Mouse (Mus musculus) neural tube, embryonic 12.5 days (tissue): ENCODE results near the gene Agrp. TPM values are rescaled to one million over a fixed set of nuclear protein-coding genes. Genes with fewer than 3 reads are reported as not detected.
"Not testable (repeated sequence)": the region's sequence is repeated elsewhere in the genome, so short reads cannot be mapped to it uniquely, and the experiment has no call there.

ENCODE experiments used
- ATAC-seq: fragments of 200-750 bp; cut with Nextera tagmentation; 2 replicates; pipeline ENCODE4 v1.8.0; 2017; ENCODE audit warnings: low read depth, mild to moderate bottlenecking, moderate TSS enrichment, moderate library complexity; ENCODE audit not compliant: low FRiP score
- H3K27ac ChIP-seq: fragments of 300-500 bp; sonication (generic); 2 replicates; pipeline ENCODE4 v1.5.1; 2016
- H3K27me3 ChIP-seq: fragments of 300-500 bp; sonication (generic); replicated peaks from 2 replicates; pipeline ENCODE4 v1.6.1; 2016; ENCODE audit warnings: mild to moderate bottlenecking
- H3K36me3 ChIP-seq: fragments of 300-500 bp; sonication (generic); 2 replicates; pipeline ENCODE4 v1.6.1; 2016; ENCODE audit warnings: mild to moderate bottlenecking
- H3K4me1 ChIP-seq: fragments of 300-500 bp; sonication (generic); 2 replicates; pipeline ENCODE4 v1.6.1; 2016
- H3K4me2 ChIP-seq: fragments of 300-500 bp; sonication (generic); replicated peaks from 2 replicates; pipeline ENCODE4 v1.6.1; 2016; ENCODE audit warnings: mild to moderate bottlenecking
- H3K4me3 ChIP-seq: fragments of 300-500 bp; sonication (generic); 2 replicates; pipeline ENCODE4 v1.5.1; 2016
- H3K9ac ChIP-seq: fragments of 300-500 bp; sonication (generic); 2 replicates; pipeline ENCODE4 v1.6.1; 2016; ENCODE audit warnings: mild to moderate bottlenecking
- H3K9me3 ChIP-seq: fragments of 300-500 bp; sonication (generic); 2 replicates; pipeline ENCODE4 v1.6.1; 2016; ENCODE audit warnings: mild to moderate bottlenecking
- WGBS: fragments of 180-500 bp; shearing (Covaris S2); methylation state at CpG from one replicate; pipeline ENCODE4 v1.1.7; 2016; 5-methylcytosine and 5-hydroxymethylcytosine counted together
- polyA plus RNA-seq: library from polyadenylated mRNA; unstranded; fragments of >200 nt; fragmentation: Nextera tagmentation; extraction: Ambion mirVana; gene quantifications from 2 replicates; pipeline ENCODE4 v1.2.1, GENCODE M21; 2016

The Agrp gene
- polyA plus RNA-seq, 1 experiment from 2014 or later: 1.5 TPM

DNA sequence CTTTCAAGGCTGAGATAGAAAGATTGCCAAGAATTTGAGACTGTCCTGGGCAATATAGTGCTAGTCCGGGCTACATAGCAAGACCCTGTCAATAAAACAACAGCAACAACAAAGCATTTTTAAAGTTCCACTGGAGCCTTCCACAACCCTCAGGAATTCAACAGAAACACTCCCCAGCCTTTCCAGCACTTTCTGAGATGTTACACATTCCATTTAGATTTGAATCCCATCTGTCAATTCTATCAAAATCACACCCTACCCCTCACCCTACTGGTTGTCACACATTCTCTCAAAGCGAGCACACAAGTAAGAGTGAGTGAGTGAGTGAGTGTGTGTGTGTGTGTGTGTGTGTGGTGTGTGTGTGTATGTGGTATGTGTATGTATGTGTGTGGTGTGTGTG, 44.8 kb downstream of the Agrp start:
- Histone ChIP-seq H3K9ac (no peak overlapping the region), H3K4me3 (no peak overlapping the region), H3K36me3 (no peaks in the 10 kb centered on the region), H3K27me3 (0 out of 2 replicates have a peak, but pooled peaks cover 8% of the 10 kb centered on the region), H3K4me2 (no peak overlapping the region), H3K27ac (no peak overlapping the region), H3K9me3 (no peaks in the 10 kb centered on the region), H3K4me1 (peaks cover 10% of the 10 kb centered on the region; the same call in 1 of the 2 replicates)
- 87% methylated on average over 2 of the region's 2 CpGs for WGBS
- no peak for ATAC-seq

DNA sequence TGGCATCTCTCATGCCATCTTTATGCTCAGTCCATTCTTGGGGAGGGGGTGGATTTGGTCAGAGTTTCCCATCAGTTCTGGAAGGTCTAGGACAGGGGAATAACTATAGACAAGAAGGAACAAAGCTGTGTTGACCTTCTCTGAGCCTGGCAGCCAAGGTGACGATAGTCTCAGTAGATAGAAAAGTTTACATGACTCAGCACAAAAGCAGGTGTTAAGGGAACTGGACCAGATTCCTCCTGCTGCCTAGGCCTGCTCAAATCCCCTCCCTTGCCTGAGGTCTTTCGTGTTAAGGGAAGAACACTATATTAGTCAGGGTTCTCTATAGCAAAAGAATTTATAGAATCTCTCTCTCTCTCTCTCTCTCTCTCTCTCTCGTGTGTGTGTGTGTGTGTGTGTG, 57.5 kb downstream of the Agrp start:
- Histone ChIP-seq H3K4me2 (no peak overlapping the region), H3K36me3 (no peaks in the 10 kb centered on the region), H3K4me1 (no peaks in the 10 kb centered on the region), H3K27me3 (no peaks in the 10 kb centered on the region), H3K9me3 (no peaks in the 10 kb centered on the region), H3K4me3 (no peak overlapping the region), H3K27ac (no peak overlapping the region), H3K9ac (no peak overlapping the region)
- WGBS: 67% methylated on average over 3 of the region's 3 CpGs
- no peak for ATAC-seq

DNA sequence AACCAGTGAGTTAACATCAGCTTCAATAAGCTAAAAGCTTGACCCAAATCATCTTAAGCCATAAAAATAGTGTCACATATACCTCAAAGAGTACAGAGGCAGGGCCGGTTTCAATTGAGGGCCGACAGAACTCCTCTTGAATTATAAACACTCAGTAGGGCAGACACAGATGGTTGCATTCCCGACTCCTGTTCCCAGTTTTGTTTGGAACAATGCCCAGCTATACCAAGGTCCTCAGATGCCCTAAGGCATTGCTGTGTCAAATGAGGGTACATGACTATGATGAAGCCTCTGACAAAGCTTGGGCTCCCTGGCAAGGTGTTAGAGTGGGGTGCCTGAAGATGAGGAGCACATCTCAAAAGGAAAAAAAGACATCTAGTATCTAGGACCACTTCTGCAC, 61.7 kb downstream of the Agrp start:
- no peak overlapping the region for H3K4me3 ChIP-seq
- WGBS: 63% methylated on average over 3 of the region's 3 CpGs
- no peaks in the 10 kb centered on the region for H3K36me3 ChIP-seq
- no peaks in the 10 kb centered on the region for H3K9me3 ChIP-seq
- H3K9ac ChIP-seq: no peak overlapping the region
- H3K4me2 ChIP-seq: no peak overlapping the region
- H3K27me3 ChIP-seq: no peaks in the 10 kb centered on the region
- no peak overlapping the region for H3K27ac ChIP-seq
- ATAC-seq: no peak
- H3K4me1 ChIP-seq: no peaks in the 10 kb centered on the region

DNA sequence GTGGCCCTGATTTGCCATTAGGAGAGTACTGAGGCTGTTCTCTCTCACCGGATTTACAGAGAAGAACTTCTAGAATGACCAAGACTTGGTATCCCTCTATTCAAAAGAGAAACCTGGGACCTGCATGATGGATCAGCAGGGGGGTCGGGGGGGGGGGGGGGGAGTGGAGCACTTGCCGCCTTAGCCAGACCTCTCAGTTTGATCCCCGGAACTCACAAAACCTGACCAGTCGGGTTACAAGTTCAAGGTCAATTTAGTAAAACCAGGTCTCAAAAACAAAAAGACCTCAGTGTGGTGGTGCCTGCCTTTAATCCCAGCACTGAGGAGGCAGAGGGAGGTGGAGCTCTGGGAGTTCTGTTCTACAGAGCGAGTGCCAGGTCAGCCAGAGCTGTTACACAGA, 62.5 kb downstream of the Agrp start:
- Histone ChIP-seq H3K4me1 (no peaks in the 10 kb centered on the region), H3K9ac (no peak overlapping the region), H3K4me2 (no peak overlapping the region), H3K27ac (no peak overlapping the region), H3K27me3 (no peaks in the 10 kb centered on the region), H3K9me3 (no peaks in the 10 kb centered on the region), H3K36me3 (no peaks in the 10 kb centered on the region), H3K4me3 (no peak overlapping the region)
- ATAC-seq: no peak
- 44% methylated on average over 6 of the region's 6 CpGs for WGBS

DNA sequence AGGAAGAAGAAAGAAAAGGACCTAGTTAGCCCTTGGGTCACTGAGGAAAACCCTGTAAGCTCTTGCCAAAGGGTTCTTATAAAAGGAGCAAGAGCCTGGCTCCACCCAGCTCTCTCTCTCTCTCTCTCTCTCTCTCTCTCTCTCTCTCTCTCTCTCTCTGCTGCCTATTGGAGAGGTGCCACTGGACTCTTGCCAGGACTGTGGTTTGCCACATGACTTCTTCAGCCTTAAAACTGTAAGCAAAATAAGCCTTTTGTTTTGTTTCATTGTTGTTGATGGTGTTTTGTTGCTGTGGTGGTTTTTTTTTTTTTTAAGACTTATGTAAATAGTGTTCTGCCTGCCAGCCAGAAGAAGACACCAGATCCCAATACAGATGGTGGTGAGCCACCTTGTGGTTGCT, 63.8 kb downstream of the Agrp start:
- H3K27ac ChIP-seq: no peak overlapping the region
- H3K4me1 ChIP-seq: no peaks in the 10 kb centered on the region
- ATAC-seq: no peak
- H3K9me3 ChIP-seq: no peaks in the 10 kb centered on the region
- H3K4me2 ChIP-seq: no peak overlapping the region
- H3K9ac ChIP-seq: no peak overlapping the region
- no peak overlapping the region for H3K4me3 ChIP-seq
- no peaks in the 10 kb centered on the region for H3K36me3 ChIP-seq
- H3K27me3 ChIP-seq: no peaks in the 10 kb centered on the region

DNA sequence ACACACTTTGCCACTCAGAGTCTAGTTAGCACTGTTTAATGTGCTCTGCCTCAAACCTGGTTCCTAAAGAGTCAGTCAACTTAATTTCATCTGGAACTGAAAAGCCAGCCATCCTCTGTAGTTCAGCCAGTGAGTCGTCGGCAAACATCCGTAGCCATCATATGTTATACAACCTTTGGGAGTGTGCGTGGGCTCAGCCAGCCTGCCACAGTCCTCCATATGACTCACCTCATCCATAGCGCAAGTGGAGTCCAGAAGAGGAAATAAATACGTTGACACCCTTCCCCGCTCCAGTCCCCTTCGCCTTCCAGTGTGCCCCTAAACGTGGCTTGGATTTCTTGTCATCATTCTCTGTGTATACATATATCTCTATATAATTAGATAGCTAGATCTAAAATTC, 65.4 kb downstream of the Agrp start:
- no peak for ATAC-seq
- no peaks in the 10 kb centered on the region for H3K9me3 ChIP-seq
- 93% methylated on average over 9 of the region's 9 CpGs for WGBS
- H3K4me1 ChIP-seq: peaks cover 7% of the 10 kb centered on the region
- no peak overlapping the region for H3K9ac ChIP-seq
- H3K4me3 ChIP-seq: no peak overlapping the region
- no peak overlapping the region for H3K27ac ChIP-seq
- H3K36me3 ChIP-seq: no peaks in the 10 kb centered on the region
- no peak overlapping the region for H3K4me2 ChIP-seq
- H3K27me3 ChIP-seq: no peaks in the 10 kb centered on the region

DNA sequence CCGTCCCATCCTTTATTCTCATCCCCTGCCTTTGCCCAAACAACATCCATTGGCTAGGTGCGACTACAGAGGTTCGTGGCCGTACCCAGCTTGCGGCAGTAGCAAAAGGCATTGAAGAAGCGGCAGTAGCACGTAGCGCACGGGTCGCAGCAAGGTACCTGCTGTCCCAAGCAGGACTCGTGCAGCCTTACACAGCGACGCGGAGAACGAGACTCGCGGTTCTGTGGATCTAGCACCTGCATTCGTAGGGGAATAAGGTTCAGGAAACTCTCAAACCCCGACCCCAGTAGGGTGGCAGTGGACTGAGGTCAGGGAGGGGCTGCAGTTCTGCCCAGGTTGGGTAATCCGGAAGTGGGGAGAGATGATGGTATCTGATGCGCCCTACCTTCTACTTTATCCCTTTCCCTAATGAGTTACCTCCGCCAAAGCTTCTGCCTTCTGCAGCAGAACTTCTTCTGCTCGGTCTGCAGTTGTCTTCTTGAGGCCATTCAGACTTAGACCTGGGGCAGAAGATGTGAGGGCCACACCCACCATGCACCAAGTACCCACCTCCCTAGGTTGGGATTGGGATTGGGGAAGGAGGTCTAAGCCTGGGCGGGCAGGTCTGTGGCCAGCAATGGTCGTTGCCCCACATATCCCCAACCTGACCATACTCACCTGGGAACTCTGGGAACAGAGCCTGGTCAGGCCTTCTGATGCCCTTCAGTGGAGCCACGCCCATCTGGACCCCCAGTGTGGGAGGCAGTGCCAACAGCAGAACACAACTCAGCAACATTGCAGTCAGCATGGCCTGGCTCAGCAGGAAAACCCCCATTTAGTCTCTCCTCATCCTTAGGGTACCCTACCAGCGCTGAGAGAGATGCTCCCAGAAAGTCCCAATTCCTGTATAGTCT, 70.2 kb downstream of the Agrp start:
- no peak overlapping the region for H3K27ac ChIP-seq
- WGBS: 29% methylated on average over 27 of the region's 27 CpGs

DNA sequence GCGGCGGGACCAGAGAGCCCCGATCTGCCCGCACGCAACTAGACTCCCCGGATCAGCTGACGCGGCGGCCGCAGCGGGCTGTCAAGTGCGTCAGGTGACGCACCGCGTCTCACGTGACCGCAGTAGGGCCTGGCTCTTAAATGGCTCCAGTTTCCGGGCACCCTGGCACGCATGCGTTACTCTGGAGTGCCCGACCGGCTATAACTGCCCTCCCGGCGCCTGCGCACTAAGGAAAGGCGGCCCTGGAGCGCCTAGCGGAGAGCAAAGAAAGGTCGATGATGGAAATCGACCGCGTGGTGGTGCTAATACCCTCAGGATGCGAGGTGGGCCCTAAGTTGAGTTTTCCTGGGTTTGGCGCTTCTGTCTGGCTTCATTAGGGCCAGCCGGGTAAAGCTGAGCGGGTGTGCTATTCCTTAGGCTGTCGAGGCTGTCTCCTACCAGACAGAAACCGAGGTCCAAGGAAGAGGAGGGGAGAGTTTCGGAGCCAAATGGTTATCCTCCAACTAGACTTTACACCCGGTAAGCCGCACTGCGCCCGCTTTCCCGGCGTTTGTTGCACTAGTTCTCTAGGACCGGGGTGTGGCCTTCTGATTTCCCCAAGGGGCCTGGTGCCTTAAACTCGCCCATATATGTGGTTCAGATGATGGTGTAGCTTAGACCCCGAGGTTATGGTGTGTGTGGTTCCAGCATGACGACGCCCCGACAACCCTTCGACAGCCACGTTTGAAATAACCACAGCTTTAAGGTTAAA, 71.1 kb downstream of the Agrp start, which contains the start of gene Atp6v0d1:
Gene Atp6v0d1, minus strand, starts transcription at position 96 of the 751 bp plus-strand sequence.
- peak; percentile 98 for ATAC-seq
- H3K4me2 ChIP-seq: peak within 1 kb of the TSS; percentile 87
- no peaks in the 10 kb centered on the region for H3K27me3 ChIP-seq
- peak within 1 kb of the TSS; percentile 81 for H3K4me3 ChIP-seq
- H3K9ac ChIP-seq: peak within 1 kb of the TSS; percentile 92
- no peaks in the 10 kb centered on the region for H3K9me3 ChIP-seq
- H3K36me3 ChIP-seq: no peaks in the 10 kb centered on the region
- H3K4me1 ChIP-seq: peaks cover 26% of the 10 kb centered on the region
- WGBS: 3% methylated on average over 52 of the region's 53 CpGs
- H3K27ac ChIP-seq: peak within 1 kb of the TSS; percentile 74

More for the DNA sequence above, 70.2 kb downstream of the Agrp start:
- peak overlapping the region; percentile 87 for H3K4me2 ChIP-seq
- peak overlapping the region; percentile 41 for H3K9ac ChIP-seq
- H3K4me1 ChIP-seq: peaks cover 26% of the 10 kb centered on the region
- no peaks in the 10 kb centered on the region for H3K9me3 ChIP-seq
- 0 out of 2 replicates have a peak, but pooled peaks have one; percentile 5 for ATAC-seq
- H3K36me3 ChIP-seq: no peaks in the 10 kb centered on the region
- peak overlapping the region; percentile 81 for H3K4me3 ChIP-seq
- no peaks in the 10 kb centered on the region for H3K27me3 ChIP-seq

DNA sequence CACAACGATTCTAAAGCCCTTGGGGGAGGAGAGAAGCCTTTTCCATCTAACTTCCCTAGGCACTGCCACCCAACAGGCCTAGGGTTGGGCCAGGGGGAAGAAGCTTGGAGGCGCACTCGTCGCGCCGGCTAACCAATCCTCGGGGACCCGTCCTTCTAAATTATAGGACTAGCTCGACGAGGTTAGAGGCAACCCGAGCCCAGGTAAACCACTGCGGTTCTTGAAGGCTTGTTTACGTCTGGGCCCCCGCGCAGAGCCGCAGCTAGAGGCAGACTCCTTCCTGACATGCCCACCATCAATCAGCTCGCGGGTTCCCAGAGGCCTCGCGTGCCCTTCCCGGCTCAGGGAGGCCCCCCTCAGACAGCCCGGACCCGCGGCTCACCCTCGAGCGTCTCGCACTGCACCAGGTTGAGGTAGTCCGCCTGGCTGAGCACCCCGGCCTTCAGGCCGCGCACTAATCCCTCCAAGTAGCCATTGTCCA, 71.8 kb downstream of the Agrp start:
- H3K4me3 ChIP-seq: peak overlapping the region; percentile 81
- ATAC-seq: peak; percentile 81
- peak overlapping the region; percentile 92 for H3K9ac ChIP-seq
- peak overlapping the region; percentile 74 for H3K27ac ChIP-seq
- H3K27me3 ChIP-seq: no peaks in the 10 kb centered on the region
- no peaks in the 10 kb centered on the region for H3K36me3 ChIP-seq
- peaks cover 26% of the 10 kb centered on the region for H3K4me1 ChIP-seq
- WGBS: 2% methylated on average over 31 of the region's 31 CpGs
- H3K4me2 ChIP-seq: peak overlapping the region; percentile 87
- no peaks in the 10 kb centered on the region for H3K9me3 ChIP-seq

DNA sequence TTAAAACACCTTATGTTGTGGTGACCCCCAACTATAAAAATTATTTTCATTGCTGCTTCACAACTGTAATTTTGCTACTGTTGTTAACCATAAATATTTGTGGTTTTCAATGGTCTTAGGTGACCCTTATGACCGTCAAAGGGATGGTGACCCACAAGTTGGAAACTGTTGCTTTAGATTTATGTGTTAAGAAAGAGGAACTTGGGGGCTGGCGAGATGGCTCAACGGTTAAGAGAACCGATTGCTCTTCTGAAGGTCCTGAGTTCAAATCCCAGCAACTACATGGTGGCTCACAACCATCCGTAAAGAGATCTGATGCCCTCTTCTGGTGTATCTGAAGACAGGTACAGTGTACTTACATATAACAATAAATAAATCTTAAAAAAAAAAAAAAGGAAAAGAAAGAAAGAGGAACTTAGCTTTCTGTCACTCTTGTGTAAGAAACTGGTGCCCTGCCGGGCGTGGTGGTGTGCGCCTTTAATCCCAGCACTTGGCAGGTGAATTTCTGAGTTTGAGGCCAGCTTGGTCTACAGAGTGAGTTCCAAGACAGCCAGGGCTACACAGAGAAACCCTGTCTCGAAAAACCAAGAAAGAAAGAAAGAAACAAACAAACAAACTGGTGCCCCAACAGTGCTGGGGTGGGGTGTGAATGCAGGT, 72.5 kb downstream of the Agrp start:
- Histone ChIP-seq H3K4me1 (peaks cover 26% of the 10 kb centered on the region), H3K4me2 (peak overlapping the region; percentile 87), H3K4me3 (peak overlapping the region; percentile 81), H3K9ac (peak overlapping the region; percentile 92; the same call in 1 of the 2 replicates)
- not testable (repeated sequence) for ATAC-seq, H3K27ac ChIP-seq, H3K36me3 ChIP-seq, H3K9me3 ChIP-seq, H3K27me3 ChIP-seq
- 90% methylated on average over 9 of the region's 9 CpGs for WGBS

DNA sequence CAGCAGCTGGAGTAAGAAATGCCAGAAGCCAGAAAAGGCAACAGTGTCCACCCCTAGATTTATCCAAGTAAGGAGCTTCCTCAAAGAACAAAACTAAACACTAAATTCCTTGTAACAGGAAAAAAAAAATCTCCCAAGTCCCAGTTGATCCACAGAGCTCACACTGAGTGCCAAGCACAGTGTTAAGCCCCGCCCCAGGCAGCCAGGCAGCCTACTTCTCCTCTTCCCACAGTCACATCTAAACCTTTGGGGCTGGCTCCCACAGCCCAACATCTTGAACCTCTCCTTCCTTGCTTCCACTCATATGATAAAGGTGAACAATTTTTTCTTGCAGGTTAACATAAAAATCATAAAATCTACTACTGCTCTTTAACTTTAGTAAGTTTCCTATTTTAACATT, 73.3 kb downstream of the Agrp start:
- Histone ChIP-seq H3K4me2 (peak overlapping the region; percentile 1), H3K4me3 (no peak overlapping the region), H3K9ac (no peak overlapping the region), H3K27me3 (no peaks in the 10 kb centered on the region), H3K9me3 (no peaks in the 10 kb centered on the region), H3K4me1 (peaks cover 26% of the 10 kb centered on the region), H3K27ac (no peak overlapping the region), H3K36me3 (0 out of 2 replicates have a peak, but pooled peaks cover 7% of the 10 kb centered on the region)
- ATAC-seq: no peak
- 93% methylated on average over 1 of the region's 1 CpGs for WGBS

DNA sequence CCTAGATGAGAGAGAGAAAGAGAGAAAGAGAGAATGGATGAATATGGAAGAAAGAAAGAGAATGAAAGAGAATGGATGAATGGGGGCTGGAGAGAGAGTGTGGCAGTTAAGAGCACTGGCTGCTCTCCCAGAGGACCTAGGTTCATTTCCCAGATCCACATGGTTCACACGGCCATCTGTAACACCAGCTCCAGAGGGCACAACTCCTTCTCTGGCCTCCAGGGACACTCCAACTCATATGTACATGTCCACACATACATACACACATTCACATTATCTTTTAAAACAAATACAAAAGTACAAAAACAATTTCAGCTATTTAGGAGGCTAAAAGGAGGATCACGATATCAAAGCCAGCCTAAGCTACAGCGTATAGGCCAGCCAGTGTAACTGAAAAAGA, 74.3 kb downstream of the Agrp start:
- H3K27me3 ChIP-seq: no peaks in the 10 kb centered on the region
- H3K4me3 ChIP-seq: no peak overlapping the region
- H3K4me2 ChIP-seq: no peak overlapping the region
- no peaks in the 10 kb centered on the region for H3K9me3 ChIP-seq
- WGBS: 89% methylated on average over 3 of the region's 3 CpGs
- no peak overlapping the region for H3K27ac ChIP-seq
- ATAC-seq: no peak
- 0 out of 2 replicates have a peak, but pooled peaks cover 7% of the 10 kb centered on the region for H3K36me3 ChIP-seq
- peaks cover 26% of the 10 kb centered on the region for H3K4me1 ChIP-seq
- H3K9ac ChIP-seq: no peak overlapping the region
